Mouse (Mus musculus) midbrain, embryonic 11.5 days (tissue): ENCODE measurements around the gene Ezh2. TPM values are rescaled to one million over a fixed set of nuclear protein-coding genes. Genes with fewer than 3 reads are reported as not detected.
A peak's percentile ranks its signal among the peaks of the same experiment; 100 is the strongest.

Experiments used
- ATAC-seq: fragments of 200-750 bp; cut with Nextera tagmentation; 2 replicates; pipeline ENCODE4 v1.8.0; 2017; ENCODE audit warnings: moderate TSS enrichment, moderate library complexity; ENCODE audit not compliant: low FRiP score
- DNase-seq: peaks from one replicate; pipeline ENCODE4 v3.0.0; 2015; ENCODE audit warnings: low spot score; ENCODE audit errors: missing footprints
- H3K27ac ChIP-seq: fragments of 300-500 bp; sonication (generic); 2 replicates; pipeline ENCODE4 v1.5.1; 2014; ENCODE audit warnings: low read depth, low read length
- H3K27me3 ChIP-seq: fragments of 300-500 bp; sonication (generic); 2 replicates; pipeline ENCODE4 v1.6.1; 2014; ENCODE audit warnings: mild to moderate bottlenecking, low read length, moderate library complexity, mixed read lengths; ENCODE audit not compliant: control insufficient read depth, insufficient read depth
- H3K36me3 ChIP-seq: fragments of 300-500 bp; sonication (generic); 2 replicates; pipeline ENCODE4 v1.6.1; 2014; ENCODE audit warnings: mild to moderate bottlenecking, low read length, moderate library complexity, mixed read lengths; ENCODE audit not compliant: control insufficient read depth, insufficient read depth
- H3K4me1 ChIP-seq: fragments of 300-500 bp; sonication (generic); 2 replicates; pipeline ENCODE4 v1.6.1; 2014; ENCODE audit warnings: low read length; ENCODE audit not compliant: control insufficient read depth, insufficient read depth
- H3K4me2 ChIP-seq: fragments of 300-500 bp; sonication (generic); 2 replicates; pipeline ENCODE4 v1.6.1; 2014; ENCODE audit warnings: mild to moderate bottlenecking, moderate library complexity
- H3K4me3 ChIP-seq: fragments of 300-500 bp; sonication (generic); 2 replicates; pipeline ENCODE4 v1.5.1; 2014; ENCODE audit warnings: low read depth, low read length
- H3K9ac ChIP-seq: fragments of 300-500 bp; sonication (generic); 2 replicates; pipeline ENCODE4 v1.6.1; 2014; ENCODE audit warnings: low read length
- H3K9me3 ChIP-seq: fragments of 300-500 bp; sonication (generic); 2 replicates; pipeline ENCODE4 v1.6.1; 2016; ENCODE audit warnings: low read length; ENCODE audit not compliant: control insufficient read depth
- WGBS: fragments of 180-500 bp; shearing (Covaris S2); extraction: QIAGEN DNeasy Blood & Tissue Kit; methylation state at CpG from one replicate; pipeline ENCODE4 v1.1.7; 2014; 5-methylcytosine and 5-hydroxymethylcytosine counted together
- polyA plus RNA-seq: library from polyadenylated mRNA; unstranded; fragments of >200 nt; fragmentation: Nextera tagmentation; extraction: Ambion mirVana; gene quantifications from 2 replicates; pipeline ENCODE4 v1.2.1, GENCODE M21; 2014

Ezh2 gene
- polyA plus RNA-seq, 1 experiment from 2014 or later: 192 TPM

DNA sequence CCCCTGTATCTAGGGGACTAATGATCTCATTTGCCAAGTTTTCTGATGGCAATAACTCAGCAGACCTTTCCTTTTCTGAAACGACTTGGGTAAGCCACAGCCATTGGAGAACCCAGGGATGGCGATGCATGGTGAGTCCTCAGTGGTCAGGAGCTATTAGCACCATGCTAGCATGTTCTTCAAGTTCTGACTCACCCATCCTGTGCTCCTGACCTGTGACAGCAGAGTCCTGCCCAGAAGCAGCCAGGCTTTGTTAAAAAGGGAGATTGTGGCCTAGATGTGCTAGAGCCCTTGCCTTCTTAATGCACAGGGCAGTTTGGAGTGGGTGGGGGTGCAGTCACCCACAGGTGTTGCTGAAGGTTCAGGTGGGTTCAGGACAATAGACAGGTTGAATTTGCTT lies 70.1 kb downstream of the Ezh2 start:
- H3K9me3 ChIP-seq: no peaks in the 10 kb centered on the region
- H3K9ac ChIP-seq: no peak overlapping the region
- H3K36me3 ChIP-seq: peaks cover 29% of the 10 kb centered on the region
- H3K27me3 ChIP-seq: no peaks in the 10 kb centered on the region
- no peak overlapping the region for H3K4me2 ChIP-seq
- 83% methylated on average over 2 of the region's 2 CpGs for WGBS
- DNase-seq (no peak), ATAC-seq (0 out of 2 replicates have a peak, but pooled peaks have one; percentile 6)
- H3K27ac ChIP-seq: no peak overlapping the region
- no peak overlapping the region for H3K4me3 ChIP-seq
- no peaks in the 10 kb centered on the region for H3K4me1 ChIP-seq

DNA sequence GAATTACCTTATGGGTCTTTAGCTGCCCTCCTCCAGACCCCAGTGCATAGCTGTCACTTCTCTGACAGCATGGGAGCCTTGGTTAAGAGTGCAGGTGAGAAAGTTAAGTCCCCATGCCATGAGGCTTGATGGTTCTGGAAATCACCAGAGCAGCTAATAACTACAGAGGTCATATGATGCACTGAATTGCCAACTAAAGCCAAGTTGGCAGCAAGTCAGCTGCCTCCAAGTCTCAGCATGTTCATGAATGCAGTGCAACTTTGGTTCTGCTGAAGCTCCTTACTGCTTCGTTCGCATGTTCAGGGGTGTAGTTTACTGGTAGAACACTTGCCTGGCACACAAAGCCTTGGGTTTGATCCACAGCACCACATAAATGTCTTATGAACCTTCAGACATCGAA lies 72.7 kb downstream of the Ezh2 start:
- Histone ChIP-seq H3K4me1 (no peaks in the 10 kb centered on the region), H3K9me3 (no peaks in the 10 kb centered on the region), H3K36me3 (peaks cover 21% of the 10 kb centered on the region), H3K27ac (no peak overlapping the region), H3K27me3 (no peaks in the 10 kb centered on the region), H3K4me3 (no peak overlapping the region), H3K9ac (no peak overlapping the region), H3K4me2 (no peak overlapping the region)
- DNase-seq (no peak), ATAC-seq (no peak)
- WGBS: 96% methylated on average over 3 of the region's 3 CpGs

DNA sequence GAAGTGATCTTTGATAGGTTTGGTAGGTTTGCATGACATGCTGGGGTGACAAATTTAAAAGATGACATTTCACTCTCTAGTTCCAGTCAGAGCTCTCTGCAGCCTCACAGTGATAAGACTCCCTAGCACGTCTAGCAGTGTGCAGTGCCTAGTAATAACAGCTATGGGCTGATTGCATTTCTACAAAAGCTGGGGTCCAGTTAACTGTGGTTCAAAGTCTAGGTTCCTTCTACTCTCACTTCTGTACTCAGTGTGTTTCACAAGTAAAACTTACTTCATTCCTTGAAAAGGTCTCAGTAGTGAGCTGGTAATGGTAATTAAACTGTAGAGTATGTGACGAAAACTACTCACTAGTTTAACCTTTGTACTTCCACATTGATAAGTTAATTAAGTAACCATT lies 75.1 kb downstream of the Ezh2 start:
- no peaks in the 10 kb centered on the region for H3K4me1 ChIP-seq
- H3K27me3 ChIP-seq: no peaks in the 10 kb centered on the region
- no peak overlapping the region for H3K27ac ChIP-seq
- H3K4me3 ChIP-seq: no peak overlapping the region
- no peak overlapping the region for H3K9ac ChIP-seq
- no peak overlapping the region for H3K4me2 ChIP-seq
- no peaks in the 10 kb centered on the region for H3K9me3 ChIP-seq
- DNase-seq (no peak), ATAC-seq (no peak)
- WGBS: 89% methylated on average over 2 of the region's 2 CpGs
- peaks cover 10% of the 10 kb centered on the region for H3K36me3 ChIP-seq

DNA sequence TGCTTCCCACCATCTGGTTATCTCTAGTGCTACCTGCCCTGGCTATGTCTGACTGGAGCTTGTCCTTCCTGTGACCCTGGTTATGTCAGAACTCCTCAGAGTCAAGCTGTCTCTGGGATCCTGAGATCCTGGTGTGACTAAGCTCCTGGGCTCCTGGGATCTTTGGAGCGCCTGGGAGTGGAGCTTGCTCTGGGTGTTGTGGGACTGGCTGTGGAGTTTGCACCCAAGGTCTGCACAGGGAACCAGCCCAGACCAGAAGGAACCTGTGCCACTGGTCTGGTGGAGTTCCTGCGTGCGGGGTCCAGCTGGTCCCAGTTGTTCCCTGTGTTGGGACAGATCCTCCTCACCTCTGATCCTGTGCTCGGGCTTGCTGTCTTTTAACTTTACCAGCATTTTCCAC lies 100.6 kb downstream of the Ezh2 start:
- H3K9ac ChIP-seq: no peak overlapping the region
- ATAC-seq: no peak
- no peaks in the 10 kb centered on the region for H3K36me3 ChIP-seq
- H3K27ac ChIP-seq: no peak overlapping the region
- H3K4me2 ChIP-seq: no peak overlapping the region
- no peaks in the 10 kb centered on the region for H3K27me3 ChIP-seq
- WGBS: 96% methylated on average over 4 of the region's 4 CpGs
- no peak overlapping the region for H3K4me3 ChIP-seq
- no peaks in the 10 kb centered on the region for H3K4me1 ChIP-seq
- no peaks in the 10 kb centered on the region for H3K9me3 ChIP-seq
- no peak for DNase-seq

DNA sequence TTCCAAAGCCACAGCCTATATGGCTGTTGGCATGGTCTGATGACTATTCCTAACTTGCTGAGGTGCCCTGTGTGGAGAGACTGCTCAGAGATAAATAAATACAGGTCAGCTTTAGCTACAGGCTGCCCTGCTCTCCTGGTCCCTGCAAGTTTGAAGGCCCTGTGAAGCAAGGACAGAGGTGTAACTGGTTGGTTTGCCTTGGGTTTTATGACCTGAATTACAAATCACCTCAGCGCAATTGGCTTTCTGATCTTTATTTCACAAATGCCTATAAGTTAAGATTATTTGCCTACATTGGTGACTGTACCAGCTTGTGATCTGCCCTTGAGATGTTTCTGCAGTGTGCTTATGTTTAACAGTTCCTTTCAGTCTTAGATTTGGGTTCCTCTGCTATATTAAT lies 113.1 kb downstream of the Ezh2 start:
- Histone ChIP-seq H3K27me3 (no peaks in the 10 kb centered on the region), H3K4me1 (no peaks in the 10 kb centered on the region), H3K9ac (no peak overlapping the region), H3K36me3 (no peaks in the 10 kb centered on the region), H3K4me2 (no peak overlapping the region), H3K4me3 (no peak overlapping the region), H3K9me3 (no peaks in the 10 kb centered on the region), H3K27ac (no peak overlapping the region)
- WGBS: 100% methylated on average over 1 of the region's 1 CpGs
- ATAC-seq (no peak), DNase-seq (no peak)

Other genes with a start within 250 kb of the Ezh2 start
- gene Cul1, start 141.9 kb downstream of the Ezh2 start, polyA plus RNA-seq: 203 and 205 TPM in 2 replicates
- 258 and 263 TPM in 2 replicates for gene Pdia4, start 218.1 kb upstream of the Ezh2 start, polyA plus RNA-seq
- 7.0 and 8.1 TPM in 2 replicates for gene Zfp786, start 235.5 kb upstream of the Ezh2 start, polyA plus RNA-seq
- 7.6 and 8.3 TPM in 2 replicates for gene Zfp398, start 240.3 kb upstream of the Ezh2 start, polyA plus RNA-seq